Comparison of ENCODE assay signal across 10 mouse cellular contexts in the genomic region with DNA sequence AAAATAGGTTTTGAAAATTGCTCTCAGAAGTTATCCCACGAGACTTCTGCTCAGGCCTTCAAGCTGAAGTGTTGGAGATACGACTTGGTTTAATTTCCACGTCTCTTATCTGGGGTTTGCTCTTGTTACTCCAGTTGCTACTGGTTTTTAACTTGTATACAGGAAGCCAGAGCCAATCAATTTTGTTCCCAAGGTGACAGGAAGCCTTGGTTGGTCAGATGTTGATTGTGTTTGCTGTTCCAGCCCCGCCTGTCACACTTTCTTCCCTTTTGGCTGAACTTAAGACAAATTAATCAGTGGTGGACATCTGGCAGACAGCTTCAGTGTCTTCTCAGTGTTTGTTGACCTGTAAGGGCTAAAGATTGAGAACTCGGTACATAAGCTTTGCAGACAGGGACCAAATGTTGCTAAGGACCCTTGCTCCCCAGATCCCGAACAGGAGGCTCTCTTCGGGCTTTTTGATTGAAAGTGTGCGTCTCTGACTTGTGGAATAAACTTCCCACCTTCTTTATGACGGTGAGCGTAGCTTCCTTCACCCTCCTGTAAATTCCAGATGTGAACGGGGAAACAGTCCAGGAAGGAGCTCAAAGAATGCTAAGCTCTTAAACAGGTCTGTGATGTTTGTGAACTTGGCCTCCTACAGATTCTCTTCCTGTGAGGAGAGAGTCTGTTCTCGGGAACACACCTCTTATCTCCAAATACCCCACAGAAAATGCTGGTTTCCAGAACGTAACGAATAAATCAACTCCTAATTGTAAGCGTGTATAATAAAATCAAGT.
DNase-seq lines count a peak whose midpoint lies in the region; ATAC-seq lines count a peak whose summit lies in the region.
"Had no signal": no experiment of that assay in that cellular context is flagged by ENCODE, and none has a peak within 500 bp of the region (broad histone marks: within the 10 kb centered on the region; RNA-seq: fewer than 3 reads in every experiment).

No protein-coding gene starts in this region.

- no peak overlapping the region for H3K9ac ChIP-seq in heart, embryonic 12.5 days
- H3K9ac ChIP-seq in heart, embryonic 14.5 days (ENCODE audit: low read length) = no peak overlapping the region

- no peak overlapping the region for H3K4me2 ChIP-seq in heart, embryonic 12.5 days
- H3K4me2 ChIP-seq in heart, embryonic 14.5 days (ENCODE audit: low read length) = 0 out of 2 replicates have a peak overlapping the region, but pooled peaks have one; percentile 14

- no peaks in the 10 kb centered on the region for H3K36me3 ChIP-seq in heart, embryonic 12.5 days
- H3K36me3 ChIP-seq in heart, embryonic 14.5 days (ENCODE audit: control insufficient read depth, insufficient read depth, low read length) = no peaks in the 10 kb centered on the region

- whole genome bisulfite sequencing in heart, embryonic 12.5 days = 33% methylated on average over 15 of the region's 15 CpGs
- WGBS in heart, embryonic 14.5 days = 36% methylated on average over 15 of the region's 15 CpGs

- H3K27me3 ChIP-seq in heart, embryonic 12.5 days (replicated peaks) = no peaks in the 10 kb centered on the region
- H3K27me3 ChIP-seq in heart, embryonic 14.5 days (ENCODE audit: control insufficient read depth, insufficient read depth, low read length) = no peaks in the 10 kb centered on the region

- intact Hi-C loops in left cerebral cortex, postnatal 4 days (cut with DNase I) = loop anchor here (10.0 kb wide), 2 partner anchors 689 to 829 kb away; a partner anchor contains a TSS

- no peak for ATAC-seq in heart, embryonic 12.5 days (ENCODE audit: insufficient number of reproducible peaks, low FRiP score)
- no peak for ATAC-seq in heart, embryonic 14.5 days (ENCODE audit: insufficient number of reproducible peaks, insufficient read depth, low FRiP score, low read depth)

- no peak overlapping the region for H3K27ac ChIP-seq in heart, embryonic 12.5 days (ENCODE audit: poor library complexity, severe bottlenecking)
- peak overlapping the region; percentile 6 to 12; a peak in 1 of 4 replicates for H3K27ac ChIP-seq in heart, embryonic 14.5 days (replicated peaks in 1 of 2; ENCODE audit: control insufficient read depth in 1 of 2, insufficient read depth in 1 of 2, low read depth in 2 of 2, low read length in 2 of 2)

- peaks cover 7% of the 10 kb centered on the region; the same call in 1 of the 2 replicates for H3K4me1 ChIP-seq in heart, embryonic 12.5 days (replicated peaks)
- H3K4me1 ChIP-seq in heart, embryonic 14.5 days (ENCODE audit: control insufficient read depth in 2 of 2, insufficient read depth in 2 of 2, low read length in 2 of 2) = peaks cover 4 to 6% of the 10 kb centered on the region in 2 experiments; a peak in 3 of 4 replicates

- H3K9me3 ChIP-seq in heart, embryonic 12.5 days (replicated peaks) = no peaks in the 10 kb centered on the region
- no peaks in the 10 kb centered on the region for H3K9me3 ChIP-seq in heart, embryonic 14.5 days (ENCODE audit: control insufficient read depth, low read length)

- H3K4me3 ChIP-seq in heart, embryonic 12.5 days = no peak overlapping the region
- H3K4me3 ChIP-seq in heart, embryonic 14.5 days (ENCODE audit: control insufficient read depth in 1 of 2, insufficient read depth in 1 of 2, low read depth in 1 of 2, low read length in 2 of 2) = no peak overlapping the region

- peak; percentile 98 for DNase-seq in heart, adult 11 months
- peak; percentile 72 for DNase-seq in kidney, postnatal 14 days
- DNase-seq in lung, postnatal 14 days = peak; percentile 23
- no peak for DNase-seq in left cerebral cortex, postnatal 4 days
- DNase-seq in gastrocnemius, postnatal 4 days (ENCODE audit: low spot score in 2 of 2) = no peak
- no peak for DNase-seq in retina, postnatal 1 day
- DNase-seq: adrenal gland, postnatal 25 days; midbrain, embryonic 14.5 days had no signal

Comparison
In these comparisons a context has a peak if more than half of its experiments do, and no peak if none do; other contexts are left out.
1. DNase-seq: peak in heart, adult 11 months (single experiment), kidney, postnatal 14 days (single experiment) and lung, postnatal 14 days (single experiment); none in left cerebral cortex, postnatal 4 days (single experiment), gastrocnemius, postnatal 4 days (0 of 2) and retina, postnatal 1 day (single experiment).